Mouse (Mus musculus) frontal cortex, adult (tissue): Measurements from ENCODE around the gene Fli1.

ENCODE experiments used
- ATAC-seq: cut with Nextera tagmentation; 2 replicates; pipeline ENCODE4 v1.9.2; 2017; ENCODE audit warnings: mild to moderate bottlenecking, moderate library complexity, mixed read lengths; ENCODE audit not compliant: low TSS enrichment

Fli1 gene

DNA sequence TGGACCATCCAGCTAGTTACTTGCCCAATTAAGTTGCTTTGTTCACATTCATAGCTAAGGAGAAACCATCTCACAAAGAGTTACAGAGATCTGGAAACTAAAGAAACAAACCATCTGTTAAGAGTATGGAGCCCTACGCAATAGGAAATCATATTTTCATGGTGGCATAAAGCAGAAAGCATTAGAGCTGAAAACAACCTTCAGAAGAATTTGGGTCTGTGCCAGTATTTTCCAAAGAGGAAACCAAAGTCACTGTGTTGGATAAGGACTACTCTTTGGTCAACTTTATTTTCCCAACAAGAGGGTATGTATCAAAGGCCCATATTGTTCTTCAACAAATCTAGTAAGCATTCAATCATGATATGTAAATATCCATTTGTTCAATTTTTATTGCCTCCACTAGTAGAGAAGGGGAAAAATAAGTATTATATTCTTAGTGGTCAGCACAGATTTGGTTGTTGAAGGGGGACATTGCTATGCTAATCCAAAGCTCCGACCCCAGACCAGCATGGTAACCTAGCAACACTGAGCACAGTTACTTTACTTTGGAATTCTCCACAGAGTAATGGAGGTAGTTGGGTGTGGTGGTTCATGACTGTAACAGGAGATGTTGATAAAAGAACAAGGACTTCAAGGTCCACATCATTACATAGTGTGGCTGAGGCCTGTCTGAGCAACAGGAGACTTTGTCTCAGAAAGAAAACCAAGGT lies 20.0 kb downstream of the Fli1 start:
- ATAC-seq: no peak

DNA sequence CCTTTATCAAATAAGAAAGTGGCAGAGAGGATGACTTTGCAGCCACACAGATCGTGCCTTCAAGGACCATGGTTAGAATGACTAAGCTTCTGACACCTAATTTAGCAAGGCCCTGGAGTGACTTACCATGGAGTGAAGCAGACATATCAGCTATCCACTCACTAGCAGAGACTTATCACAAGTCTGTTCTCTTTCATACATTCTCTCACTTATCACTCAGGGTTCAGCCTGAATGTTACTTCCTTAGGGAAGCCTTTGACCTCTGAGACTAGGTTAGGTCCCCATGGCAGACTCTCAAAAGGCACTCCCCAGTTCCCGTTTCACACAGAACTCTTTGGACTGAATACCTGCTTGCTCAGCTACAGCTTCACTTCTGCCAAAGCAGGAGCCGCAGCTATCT lies 21.3 kb downstream of the Fli1 start:
- ATAC-seq: no peak

DNA sequence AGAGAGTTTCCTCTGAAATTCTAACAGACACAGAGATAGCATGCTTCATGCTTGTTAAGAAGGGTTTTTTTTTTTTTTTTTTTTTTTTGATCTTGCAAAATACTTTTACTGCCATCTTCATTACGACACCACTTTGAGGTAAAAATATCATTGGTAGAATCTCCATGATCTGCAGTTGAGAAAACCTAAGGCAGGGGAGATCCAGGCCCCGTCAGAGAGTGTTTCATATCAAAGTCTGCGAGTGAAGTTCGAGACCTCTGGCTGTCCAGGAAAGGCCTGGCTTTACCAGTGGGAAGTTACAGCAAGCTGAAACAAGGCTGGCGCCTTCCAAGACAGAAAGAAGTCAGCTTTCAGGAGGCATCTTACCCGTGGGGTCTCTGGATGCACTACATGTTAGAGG lies 21.8 kb downstream of the Fli1 start:
- no peak for ATAC-seq

DNA sequence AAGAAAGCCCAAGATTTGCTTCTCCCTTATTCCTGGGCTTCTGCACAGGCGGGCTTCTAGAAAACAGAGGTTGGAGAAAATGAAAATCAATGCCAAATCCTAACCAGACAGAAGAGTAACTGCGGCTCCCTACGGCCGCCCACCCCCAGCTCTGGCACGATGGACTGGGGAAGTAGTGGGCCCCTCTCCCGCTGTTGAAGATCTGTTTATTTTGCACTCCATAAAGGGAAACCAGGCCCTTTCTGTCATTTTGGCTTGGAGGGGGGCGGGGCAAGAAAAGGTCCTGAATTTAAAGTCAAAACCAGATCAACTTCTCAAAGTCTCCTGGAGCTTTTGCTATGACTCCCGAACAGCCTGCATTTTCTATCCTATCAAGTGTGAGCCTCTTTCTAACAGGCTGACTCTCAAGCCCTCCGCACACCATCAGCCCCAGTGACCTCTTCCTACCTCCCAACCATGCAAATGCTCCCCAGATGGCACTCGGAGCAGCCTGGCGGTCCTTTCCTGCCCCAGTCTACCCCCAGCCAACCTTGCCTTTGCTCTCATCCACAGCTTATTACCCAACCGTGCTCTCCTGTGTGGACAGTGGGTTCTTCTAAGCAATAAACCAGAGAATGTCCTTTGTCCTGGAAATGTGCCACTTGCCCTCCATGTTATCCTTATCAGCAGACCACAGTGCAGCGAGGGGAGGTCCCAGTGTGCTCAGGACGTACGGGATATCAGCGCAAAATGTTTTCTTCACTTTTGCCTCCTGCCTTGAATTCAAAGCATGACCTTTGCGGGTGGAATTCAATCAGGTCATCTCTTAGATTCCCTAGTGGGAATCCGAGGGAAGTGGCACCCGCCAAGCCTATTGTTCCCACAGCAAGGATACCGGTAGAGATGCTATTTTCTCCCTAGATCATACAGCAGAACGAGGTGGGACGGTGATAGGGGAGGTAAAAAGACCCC lies 23.3 kb downstream of the Fli1 start:
- no peak for ATAC-seq

DNA sequence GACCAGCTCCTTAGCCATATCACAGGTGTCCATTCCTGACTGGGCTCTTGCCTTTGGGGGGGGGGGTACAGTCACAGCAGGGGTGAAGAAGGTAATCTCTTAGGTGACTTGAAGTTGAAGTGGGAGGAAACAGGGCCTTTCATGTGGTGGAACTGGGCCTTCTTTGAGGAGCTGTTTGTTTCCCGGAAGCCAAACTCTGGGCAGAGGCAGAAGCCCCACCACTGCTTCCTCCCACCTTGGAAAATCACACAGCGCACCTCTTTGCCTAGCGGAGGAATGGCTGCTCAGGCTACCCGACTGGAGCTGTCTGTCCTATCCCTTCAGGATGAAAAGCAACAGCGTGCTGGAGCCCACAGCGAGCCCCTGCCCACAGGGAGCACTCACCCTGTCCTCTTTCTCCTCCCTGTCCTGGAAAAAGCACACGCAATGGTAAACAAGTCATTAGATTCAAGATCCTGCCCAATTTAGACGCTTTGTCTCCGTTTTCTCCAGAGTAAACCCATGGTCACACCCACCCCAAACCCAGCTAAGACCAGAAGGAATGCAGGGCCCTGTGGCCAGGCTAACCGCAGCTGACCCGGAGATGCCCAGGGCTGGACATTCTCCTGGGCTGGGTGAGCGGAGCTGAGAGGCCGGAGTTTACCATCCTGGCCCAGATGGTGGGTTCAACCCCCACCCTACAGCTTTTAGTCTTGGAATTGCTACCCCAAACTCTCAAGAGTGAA lies 24.1 kb downstream of the Fli1 start:
- no peak for ATAC-seq

DNA sequence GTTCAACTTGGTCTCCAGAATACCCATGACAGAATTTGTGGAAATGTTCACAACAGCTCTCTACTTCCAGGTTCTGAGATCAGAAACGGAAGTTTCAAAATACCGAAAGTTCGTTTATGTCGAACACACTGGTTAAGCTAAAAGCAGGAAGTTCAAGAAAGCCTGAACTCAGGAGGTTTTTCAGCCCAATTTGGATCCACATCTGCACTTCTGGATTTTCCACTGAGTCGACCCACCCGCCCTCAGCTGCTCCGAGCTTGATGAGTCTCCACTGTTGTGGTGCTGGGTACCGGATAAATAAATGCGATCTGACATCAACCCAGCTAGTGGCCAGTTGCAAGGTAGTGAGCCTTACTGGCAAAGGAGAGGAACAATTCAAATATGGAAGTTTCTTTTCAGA lies 26.0 kb downstream of the Fli1 start:
- no peak for ATAC-seq

DNA sequence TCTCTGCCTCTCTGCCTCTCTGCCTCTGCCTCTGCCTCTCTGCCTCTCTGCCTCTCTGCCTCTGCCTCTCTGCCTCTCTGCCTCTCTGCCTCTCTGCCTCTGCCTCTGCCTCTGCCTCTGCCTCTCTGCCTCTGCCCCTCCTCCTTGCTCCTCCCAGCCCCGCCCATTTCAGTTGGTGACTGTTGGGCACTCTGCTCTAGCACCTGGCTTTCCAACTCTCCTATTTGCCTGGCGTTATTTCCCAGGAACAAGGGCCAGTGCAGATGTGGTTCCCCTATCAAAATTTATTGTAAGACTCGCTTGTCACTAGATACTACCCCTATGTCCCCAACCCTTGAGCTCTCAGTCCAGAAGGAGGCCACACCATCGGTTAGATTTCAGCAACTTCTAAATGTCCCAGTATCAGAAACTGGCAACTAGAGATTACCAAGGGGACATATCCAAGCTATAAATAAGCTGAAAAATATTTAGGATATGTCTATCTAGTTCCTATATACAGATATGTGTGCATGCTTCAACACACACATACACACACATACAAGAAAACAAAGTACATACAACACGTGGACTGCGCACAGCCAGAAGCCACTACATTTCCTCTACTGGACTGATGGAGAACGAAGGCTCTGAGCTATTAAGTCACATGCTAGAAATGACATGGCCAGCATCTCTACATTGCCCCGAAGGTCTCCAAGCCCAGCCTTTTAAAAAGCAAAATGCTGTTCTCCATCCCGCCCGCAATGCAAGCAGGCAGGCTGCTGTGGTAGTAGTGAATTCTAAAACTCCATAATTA lies 26.6 kb downstream of the Fli1 start:
- no peak for ATAC-seq

DNA sequence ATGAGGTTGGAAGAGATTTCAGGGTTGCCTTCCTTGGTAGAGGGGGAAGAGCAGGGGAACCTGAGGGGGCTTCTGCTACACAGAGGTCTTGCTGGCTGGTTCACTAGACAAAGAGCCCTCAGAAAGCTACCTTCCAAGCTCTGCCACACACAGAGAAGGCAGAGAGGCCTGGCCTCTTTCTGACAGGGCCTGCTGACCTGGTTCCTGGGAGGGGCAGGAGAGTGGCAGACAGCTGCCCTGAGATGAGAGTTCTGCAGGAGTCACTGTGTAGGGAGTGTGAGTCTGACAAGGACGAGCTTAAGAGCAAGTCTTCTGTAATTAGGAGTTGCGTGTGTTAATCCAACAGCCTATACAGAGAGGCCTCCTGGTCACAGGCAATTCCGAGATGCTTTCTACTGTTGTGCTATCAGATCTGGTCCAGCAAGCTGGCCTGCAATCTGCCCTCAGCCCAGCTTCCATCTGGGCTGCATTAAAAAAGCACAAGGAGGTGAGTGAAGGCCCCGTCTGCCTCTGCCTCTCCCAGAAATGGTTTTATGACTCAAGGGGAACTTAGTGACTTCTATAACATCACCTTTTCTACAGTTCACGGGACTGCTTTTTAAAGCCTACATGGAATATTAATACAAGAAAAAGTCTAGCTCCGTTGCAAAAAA lies 28.1 kb downstream of the Fli1 start:
- no peak for ATAC-seq

DNA sequence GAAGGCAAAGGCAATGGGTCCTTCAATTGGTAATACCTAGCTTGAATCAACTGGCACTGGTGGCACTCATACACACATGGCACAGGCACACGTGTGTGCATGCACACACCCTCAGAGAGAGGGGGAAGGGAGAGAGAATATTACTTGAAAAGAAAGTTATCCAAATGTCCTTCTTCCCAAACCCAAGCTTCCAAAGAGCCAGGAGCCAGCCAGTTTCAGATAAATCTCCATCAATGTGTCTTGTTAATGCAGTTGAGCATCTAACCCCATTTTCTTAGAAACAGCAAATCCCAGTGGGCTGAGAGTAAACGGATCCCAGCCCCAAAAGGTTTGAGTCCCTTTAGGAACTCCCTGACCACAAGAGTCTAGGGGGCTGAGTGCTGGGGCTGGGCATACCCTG lies 29.2 kb downstream of the Fli1 start:
- ATAC-seq: no peak

DNA sequence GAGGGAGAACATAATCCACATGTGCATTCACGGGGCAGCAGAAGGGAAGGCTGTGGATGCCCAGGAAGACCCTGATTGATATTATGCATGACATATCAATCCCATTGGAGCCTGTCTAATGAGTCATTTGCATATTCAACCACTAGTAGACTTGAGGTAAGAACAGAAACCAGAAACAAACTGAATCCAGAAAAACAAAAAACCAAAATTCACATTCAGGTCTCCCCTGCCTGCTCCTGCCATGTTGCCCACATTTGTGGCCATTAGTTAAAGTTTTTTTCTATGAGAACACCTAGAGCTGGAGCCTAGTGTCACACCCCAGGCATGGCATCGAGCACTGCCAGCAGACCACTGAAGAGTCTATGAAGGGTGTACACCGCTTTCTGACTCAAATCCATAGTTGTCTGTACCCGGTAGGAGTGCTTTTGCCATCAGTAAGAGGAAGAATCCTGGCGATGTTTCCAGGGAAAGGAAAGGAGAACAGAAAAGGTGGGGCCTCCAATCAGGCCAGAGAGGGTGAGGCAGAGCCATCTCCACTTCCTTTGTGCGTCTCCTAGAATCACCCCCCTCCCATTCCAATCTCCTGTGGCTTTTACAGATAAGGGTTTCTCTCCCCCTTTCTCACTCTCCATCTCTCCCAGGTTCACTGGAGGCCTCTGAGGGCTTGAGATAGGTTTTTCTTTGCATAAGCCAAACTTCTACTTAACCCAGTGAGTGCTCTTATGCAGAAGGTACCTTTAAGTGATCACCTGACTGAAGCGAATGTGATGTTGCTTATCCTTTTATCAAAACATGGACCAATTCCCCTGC lies 32.0 kb downstream of the Fli1 start:
- no peak for ATAC-seq

DNA sequence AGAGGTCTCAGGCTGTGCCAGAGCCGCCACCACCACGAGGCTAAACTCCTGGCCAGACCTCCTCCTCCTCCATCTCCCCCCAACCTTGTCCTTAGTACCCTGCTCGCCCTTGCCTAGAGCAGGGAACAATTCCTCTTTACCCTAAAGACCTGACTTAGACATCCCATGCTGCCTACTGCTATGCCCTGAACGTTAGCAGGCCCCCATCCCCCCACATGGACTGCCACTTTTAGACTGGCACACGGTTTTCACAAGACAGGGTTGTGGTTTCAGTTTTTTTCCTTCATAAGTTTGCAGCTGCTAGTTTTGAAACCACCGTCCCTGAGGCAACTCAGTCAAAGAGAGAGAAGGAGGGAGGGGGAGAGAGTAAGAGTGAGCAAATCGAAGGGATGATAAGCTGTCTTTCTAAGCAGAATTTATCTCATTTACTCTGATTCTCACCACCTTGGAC lies 32.9 kb downstream of the Fli1 start:
- no peak for ATAC-seq

DNA sequence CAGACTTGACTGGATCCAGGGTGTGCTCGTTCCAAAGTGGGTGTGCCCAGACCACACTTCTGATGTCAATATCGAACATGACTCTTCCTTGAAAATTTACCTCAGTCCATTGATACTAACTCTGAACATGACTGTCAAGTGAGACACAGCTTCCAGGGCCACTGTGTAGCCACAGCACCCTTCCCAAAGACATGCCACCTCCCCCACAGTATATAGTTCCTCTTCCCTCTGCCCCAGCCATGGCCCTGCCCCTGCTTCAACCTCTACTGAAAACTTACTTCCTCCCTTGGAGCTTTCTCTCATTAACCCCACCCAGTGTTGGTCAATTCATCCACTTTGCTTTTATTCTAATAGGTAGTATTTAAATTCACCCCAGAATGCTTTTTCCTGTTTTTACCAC lies 34.0 kb downstream of the Fli1 start:
- no peak for ATAC-seq

DNA sequence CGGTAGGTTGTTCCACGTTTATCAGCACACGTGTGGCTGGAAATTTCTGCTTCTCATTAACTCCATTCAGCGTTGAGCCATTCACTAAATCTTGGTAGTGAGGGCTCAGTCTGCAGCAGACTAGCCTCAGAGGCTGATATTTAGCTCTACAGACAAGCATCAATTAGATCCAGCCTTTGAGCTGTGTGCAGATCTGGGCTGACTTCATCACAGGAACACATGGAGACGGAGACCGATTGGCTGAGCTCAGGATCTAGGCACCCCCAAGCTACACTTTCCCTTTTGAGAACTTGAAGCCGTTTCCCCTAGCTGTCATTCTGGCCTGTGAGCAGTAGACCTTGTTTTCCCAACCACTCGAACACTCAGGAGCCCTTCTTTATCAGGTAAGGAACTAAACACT lies 34.5 kb downstream of the Fli1 start:
- no peak for ATAC-seq

DNA sequence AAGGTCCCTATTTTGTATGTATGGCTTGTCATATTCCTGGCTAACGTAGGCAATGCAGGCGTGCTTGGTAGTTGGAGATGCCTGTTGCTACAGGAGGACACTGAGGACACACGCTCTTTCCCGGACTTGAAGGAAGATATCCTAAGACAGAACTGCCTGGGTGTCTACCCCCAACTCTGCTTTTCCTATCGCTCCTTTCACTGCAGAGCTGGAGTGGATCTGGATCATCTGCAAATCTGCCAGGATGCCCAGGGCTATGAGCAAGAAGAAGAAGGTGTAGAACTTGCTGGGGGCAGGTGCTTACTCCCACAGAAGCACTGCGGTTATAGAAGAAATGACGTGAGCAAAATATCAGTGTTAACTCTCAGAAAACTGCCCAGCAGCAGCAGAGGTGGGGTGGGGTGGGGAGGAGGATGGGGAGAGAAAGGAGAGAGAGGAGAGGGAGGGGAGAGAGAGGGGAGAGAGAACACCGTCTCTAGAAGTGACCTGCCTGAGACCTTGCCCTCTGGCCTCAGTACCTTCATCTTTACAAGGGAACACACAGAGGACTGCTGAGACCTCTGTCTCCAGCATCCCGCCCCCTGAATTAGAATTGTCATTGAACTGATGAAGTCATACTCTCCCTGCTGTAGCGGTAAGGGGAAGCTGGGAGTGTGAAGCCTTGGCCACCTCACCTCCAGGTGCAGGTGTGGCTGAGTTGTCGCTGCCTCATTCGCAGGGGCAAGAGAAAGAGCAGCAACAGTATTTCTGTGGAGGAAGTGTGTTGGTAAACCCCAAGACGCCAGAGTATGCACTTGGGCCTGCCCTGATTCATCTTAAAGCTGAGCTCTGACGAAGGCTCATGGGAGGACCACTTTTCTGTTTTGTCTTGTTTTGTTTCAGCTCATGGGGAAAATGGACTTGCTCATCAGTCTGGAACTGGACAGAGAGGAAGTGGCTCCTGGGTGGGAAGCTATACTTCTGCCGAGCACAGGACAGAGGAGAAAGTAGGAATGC lies 35.5 kb downstream of the Fli1 start:
- ATAC-seq: no peak

DNA sequence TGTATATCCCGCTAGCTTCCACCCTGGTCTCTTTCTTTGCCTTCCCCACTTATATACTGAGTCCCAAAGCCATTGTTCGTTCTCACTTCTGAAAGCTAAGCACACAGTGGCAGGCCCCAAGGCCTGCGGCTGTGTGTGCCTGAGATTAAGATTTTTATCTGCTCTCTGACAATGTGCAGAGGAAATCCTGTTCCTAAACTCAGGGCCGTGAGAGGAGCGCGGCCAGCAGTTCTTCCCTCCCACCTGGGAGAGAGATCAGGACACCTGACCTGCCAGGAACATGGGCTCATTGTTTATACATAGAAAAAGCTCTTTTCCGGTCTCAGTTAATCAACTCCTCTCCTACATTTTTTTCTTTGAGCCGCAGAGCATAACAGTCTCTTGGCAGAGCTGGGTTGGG lies 36.5 kb downstream of the Fli1 start:
- ATAC-seq: no peak

DNA sequence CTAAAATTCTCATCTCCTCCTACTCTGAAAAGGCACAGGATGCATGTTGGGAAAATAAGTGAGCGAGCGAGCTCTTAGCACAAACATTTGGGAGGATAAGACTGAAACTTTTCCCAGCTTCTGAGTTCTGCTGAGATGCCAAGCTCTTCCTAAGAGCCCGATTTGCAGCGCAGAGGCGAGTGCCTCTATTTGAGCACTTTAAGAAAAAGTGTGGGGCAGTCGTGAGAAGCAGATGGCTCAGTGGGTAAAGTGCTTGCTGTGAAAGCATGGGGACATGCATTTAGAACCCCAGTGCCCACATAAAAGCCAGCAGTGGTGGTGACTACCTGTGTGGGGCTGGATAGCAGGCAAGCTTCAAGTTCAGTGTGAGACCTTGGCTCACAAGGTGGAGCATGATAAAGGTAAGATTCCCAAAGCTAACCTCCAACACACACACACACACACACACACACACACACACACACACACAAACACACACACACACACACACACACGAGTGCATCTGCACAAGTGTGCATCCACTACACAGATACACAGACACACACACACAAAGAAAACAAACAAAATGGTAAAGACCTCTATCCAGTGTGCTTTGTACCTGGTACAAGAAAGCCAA lies 37.1 kb downstream of the Fli1 start:
- peak; percentile 88 for ATAC-seq

DNA sequence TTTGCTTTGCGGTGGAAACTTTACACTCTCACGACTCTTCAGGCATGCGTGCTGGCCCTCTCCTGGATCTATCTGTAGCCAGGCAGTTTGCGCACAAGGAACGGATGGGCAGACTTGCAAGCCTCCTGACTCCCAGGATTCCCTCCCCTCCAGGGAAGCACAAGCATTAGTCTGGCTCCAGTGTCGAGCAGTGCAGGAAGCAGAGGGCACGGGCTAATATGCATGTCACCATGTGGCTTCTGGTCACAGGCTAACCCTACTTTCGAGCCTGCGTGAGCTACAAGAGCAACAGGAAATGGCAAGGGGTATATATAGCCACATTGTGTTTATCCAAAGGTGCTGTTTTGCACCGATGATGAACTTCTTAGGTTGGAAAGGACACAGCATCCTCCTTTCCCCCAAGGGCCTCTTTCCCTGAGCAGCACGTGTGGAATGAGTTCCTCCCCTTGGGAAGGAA lies 38.6 kb downstream of the Fli1 start:
- ATAC-seq: no peak

DNA sequence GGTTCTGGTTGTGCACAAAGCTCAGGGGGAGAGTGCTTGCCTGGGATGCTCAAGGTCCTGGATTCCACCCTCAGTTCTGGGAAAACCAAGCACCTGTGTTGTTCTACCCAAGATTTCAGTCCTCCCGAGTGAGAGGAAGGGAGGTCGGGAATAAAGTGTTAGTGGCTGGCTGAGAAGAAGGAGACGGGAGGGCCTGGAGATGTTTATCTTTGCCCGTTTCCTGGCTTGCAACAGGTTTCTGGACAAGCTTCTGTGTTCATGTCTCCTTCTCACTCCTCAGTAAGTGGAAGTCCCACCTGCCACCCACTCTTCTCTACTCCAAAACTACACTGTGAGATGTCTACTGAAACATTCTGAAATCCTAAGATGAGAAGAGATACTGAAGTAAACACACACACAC lies 39.2 kb downstream of the Fli1 start:
- no peak for ATAC-seq
